Mouse (Mus musculus) hindbrain, embryonic 13.5 days (tissue): ENCODE results near the gene Frat2. TPM values are rescaled to one million over a fixed set of nuclear protein-coding genes. Genes with fewer than 3 reads are reported as not detected.

Source experiments
- ATAC-seq: fragments of 200-750 bp; cut with Nextera tagmentation; 2 replicates; pipeline ENCODE4 v1.8.0; 2017; ENCODE audit warnings: moderate TSS enrichment; ENCODE audit not compliant: low FRiP score
- H3K27ac ChIP-seq: fragments of 300-500 bp; sonication (generic); 2 replicates; pipeline ENCODE4 v1.5.1; 2015; ENCODE audit warnings: inconsistent platforms, mild to moderate bottlenecking, moderate library complexity
- H3K27me3 ChIP-seq: fragments of 300-500 bp; sonication (generic); 2 replicates; pipeline ENCODE4 v1.6.1; 2015; ENCODE audit warnings: mild to moderate bottlenecking, inconsistent platforms
- H3K36me3 ChIP-seq: fragments of 300-500 bp; sonication (generic); 2 replicates; pipeline ENCODE4 v1.6.1; 2015; ENCODE audit warnings: mild to moderate bottlenecking, inconsistent platforms
- H3K4me1 ChIP-seq: fragments of 300-500 bp; sonication (generic); replicated peaks from 2 replicates; pipeline ENCODE4 v1.6.1; 2015; ENCODE audit warnings: inconsistent platforms
- H3K4me2 ChIP-seq: fragments of 300-500 bp; sonication (generic); 2 replicates; pipeline ENCODE4 v1.6.1; 2015; ENCODE audit warnings: inconsistent platforms, mild to moderate bottlenecking, moderate library complexity
- H3K4me3 ChIP-seq: fragments of 300-500 bp; sonication (generic); 2 replicates; pipeline ENCODE4 v1.5.1; 2015; ENCODE audit warnings: mild to moderate bottlenecking, inconsistent platforms
- H3K9ac ChIP-seq: fragments of 300-500 bp; sonication (generic); 2 replicates; pipeline ENCODE4 v1.6.1; 2015; ENCODE audit warnings: mild to moderate bottlenecking, inconsistent platforms
- H3K9me3 ChIP-seq: fragments of 300-500 bp; sonication (generic); 2 replicates; pipeline ENCODE4 v1.6.1; 2016; ENCODE audit warnings: inconsistent platforms
- WGBS: fragments of 180-500 bp; shearing (Covaris S2); methylation state at CpG from one replicate; pipeline ENCODE4 v1.1.7; 2015; 5-methylcytosine and 5-hydroxymethylcytosine counted together
- polyA plus RNA-seq: library from polyadenylated mRNA; unstranded; fragments of >200 nt; fragmentation: Nextera tagmentation; extraction: Ambion mirVana; gene quantifications from 2 replicates; pipeline ENCODE4 v1.2.1, GENCODE M21; 2015

The Frat2 gene
- polyA plus RNA-seq, 1 experiment from 2014 or later: 10.4 TPM

DNA sequence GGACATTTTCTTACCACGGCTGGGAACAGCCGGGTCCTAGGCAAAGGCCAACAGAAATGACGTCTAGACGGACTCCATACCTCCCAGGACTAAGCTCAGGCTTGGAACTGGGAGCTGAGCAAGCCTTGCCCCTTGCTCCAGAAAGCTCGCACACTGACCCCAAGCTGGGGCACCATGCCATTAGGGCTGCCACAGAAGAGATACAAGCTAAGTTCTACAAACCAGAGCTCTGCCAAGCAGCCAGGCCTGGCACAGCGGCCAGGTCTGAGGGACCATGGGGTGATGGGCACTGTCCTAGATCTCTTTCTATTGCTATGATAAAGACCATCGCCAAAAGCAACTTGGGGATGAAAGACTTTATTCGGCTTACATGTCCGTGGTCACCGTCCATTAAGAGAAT is 35.4 kb downstream of the Frat2 start:
- no peak overlapping the region for H3K9ac ChIP-seq
- 93% methylated on average over 10 of the region's 10 CpGs for WGBS
- H3K4me3 ChIP-seq: no peak overlapping the region
- no peaks in the 10 kb centered on the region for H3K9me3 ChIP-seq
- H3K4me2 ChIP-seq: no peak overlapping the region
- H3K4me1 ChIP-seq: no peaks in the 10 kb centered on the region
- H3K27me3 ChIP-seq: no peaks in the 10 kb centered on the region
- ATAC-seq: no peak
- no peak overlapping the region for H3K27ac ChIP-seq
- H3K36me3 ChIP-seq: no peaks in the 10 kb centered on the region

DNA sequence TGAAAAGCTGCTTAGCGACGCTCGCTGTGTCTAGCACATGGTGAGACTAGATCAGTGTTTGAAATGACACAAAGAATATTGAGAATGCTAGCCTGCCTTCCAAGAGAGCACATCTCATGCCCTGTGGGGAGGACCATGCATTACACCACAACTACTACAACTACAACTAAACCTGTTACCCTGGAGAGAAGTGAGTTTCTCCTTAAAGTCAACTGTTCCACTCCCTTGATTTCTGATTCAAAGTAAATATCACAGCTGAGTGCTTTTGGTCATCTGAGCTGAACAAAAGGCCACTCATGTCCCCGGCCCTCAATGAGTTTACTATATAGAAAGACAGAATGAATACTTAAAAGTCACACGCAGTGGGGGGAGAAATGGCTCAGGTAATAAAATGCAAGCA is 37.9 kb downstream of the Frat2 start:
- no peaks in the 10 kb centered on the region for H3K4me1 ChIP-seq
- no peak overlapping the region for H3K9ac ChIP-seq
- no peak for ATAC-seq
- H3K9me3 ChIP-seq: no peaks in the 10 kb centered on the region
- H3K36me3 ChIP-seq: no peaks in the 10 kb centered on the region
- H3K27me3 ChIP-seq: no peaks in the 10 kb centered on the region
- no peak overlapping the region for H3K27ac ChIP-seq
- H3K4me3 ChIP-seq: no peak overlapping the region
- no peak overlapping the region for H3K4me2 ChIP-seq
- 83% methylated on average over 5 of the region's 5 CpGs for WGBS

DNA sequence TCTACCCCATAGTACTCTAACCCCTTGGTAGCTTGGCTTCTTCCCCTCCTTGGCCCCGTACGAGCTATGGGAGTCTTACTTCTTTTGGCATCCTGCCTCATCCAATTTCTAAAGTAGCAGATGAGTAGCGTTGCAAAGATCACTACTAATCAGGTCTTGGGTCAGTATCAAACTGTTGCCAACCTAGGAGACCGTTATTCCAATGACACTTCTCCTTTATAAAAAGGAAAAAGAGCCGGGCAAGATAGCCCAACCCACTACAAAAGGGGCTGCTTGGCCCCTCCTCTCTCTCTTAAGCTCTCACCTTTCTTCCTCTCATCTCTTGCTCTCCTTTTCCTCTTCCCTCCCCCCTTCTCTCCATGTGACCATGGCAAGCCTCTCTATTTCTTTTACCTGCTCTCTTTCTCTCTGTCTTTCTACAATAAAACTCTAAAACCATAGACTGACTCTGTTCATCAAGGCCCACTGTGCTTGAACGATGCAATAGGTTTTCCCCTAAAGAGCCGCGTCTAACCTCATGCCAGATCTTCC is 39.8 kb downstream of the Frat2 start:
- Histone ChIP-seq H3K4me2 (no peak overlapping the region), H3K27me3 (no peaks in the 10 kb centered on the region), H3K9me3 (no peaks in the 10 kb centered on the region), H3K27ac (no peak overlapping the region), H3K36me3 (no peaks in the 10 kb centered on the region), H3K9ac (no peak overlapping the region), H3K4me3 (no peak overlapping the region), H3K4me1 (no peaks in the 10 kb centered on the region)
- WGBS: 82% methylated on average over 8 of the region's 8 CpGs
- ATAC-seq: no peak

DNA sequence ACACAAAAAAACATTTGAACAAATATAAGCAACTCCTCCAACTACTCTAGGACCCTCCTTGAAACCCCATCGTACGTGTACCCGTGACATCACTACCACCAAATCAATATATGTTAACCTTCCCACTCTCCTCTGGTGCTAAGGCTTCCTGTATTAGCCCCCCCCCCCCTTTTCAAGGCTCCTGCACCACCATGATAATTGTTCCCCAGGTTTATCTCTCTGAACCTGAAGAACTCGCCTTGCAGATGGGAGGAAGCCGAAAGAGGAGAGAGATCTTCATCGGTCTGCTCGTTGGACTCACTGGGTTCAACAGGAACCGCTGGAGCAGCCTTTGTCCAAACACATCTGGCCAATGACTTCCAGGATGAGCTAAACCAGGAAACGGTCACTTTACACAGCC is 40.4 kb downstream of the Frat2 start:
- 89% methylated on average over 9 of the region's 9 CpGs for WGBS
- Histone ChIP-seq H3K36me3 (no peaks in the 10 kb centered on the region), H3K27me3 (no peaks in the 10 kb centered on the region), H3K27ac (no peak overlapping the region), H3K4me1 (no peaks in the 10 kb centered on the region; the same call in 1 of the 2 replicates), H3K4me3 (no peak overlapping the region), H3K9me3 (no peaks in the 10 kb centered on the region), H3K4me2 (no peak overlapping the region), H3K9ac (no peak overlapping the region)
- no peak for ATAC-seq

DNA sequence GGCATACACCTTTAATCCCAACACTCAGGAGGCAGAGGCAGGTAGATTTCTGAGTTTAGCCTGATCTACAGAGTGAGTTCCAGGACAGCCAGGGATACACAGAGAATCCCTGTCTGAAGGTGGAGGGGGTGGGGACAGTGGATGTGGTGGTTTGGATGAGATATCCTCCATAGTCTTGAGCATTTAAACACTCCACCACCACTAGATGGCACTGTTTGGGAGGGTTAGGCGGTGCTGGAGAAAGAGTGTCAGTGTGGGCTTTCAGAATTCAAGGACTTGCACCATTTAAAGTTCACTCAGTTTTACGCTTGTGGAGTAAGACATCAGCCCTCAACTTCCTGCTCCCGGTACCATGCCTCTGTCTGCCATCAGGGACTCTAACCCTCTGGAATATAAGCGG is 42.1 kb downstream of the Frat2 start:
- Histone ChIP-seq H3K27ac (no peak overlapping the region), H3K4me1 (peaks cover 9% of the 10 kb centered on the region), H3K27me3 (no peaks in the 10 kb centered on the region), H3K36me3 (no peaks in the 10 kb centered on the region), H3K4me3 (no peak overlapping the region), H3K9me3 (no peaks in the 10 kb centered on the region), H3K4me2 (no peak overlapping the region), H3K9ac (no peak overlapping the region)
- ATAC-seq: no peak
- 90% methylated on average over 4 of the region's 4 CpGs for WGBS

DNA sequence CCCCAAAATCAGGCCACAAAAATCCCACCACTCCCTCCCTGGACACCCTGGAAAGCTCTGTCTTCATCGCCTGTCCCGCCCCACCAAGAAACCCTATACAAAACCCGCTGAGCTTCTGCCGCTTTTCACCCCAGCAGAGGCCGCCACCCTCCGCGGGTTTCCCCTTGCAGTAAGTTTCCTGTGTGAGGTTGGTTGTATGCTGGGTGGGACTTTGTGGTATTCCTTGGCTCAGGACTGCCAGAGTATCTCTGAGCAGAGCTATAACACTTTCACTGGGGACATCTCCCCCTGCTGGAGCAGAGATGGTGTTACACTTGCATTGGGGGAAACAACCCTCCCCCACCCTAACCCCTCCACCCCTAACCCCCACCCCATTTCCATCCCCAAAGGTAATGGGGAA is 44.6 kb downstream of the Frat2 start:
- 0 out of 2 replicates have a peak, but pooled peaks cover 3% of the 10 kb centered on the region for H3K27me3 ChIP-seq
- 52% methylated on average over 7 of the region's 7 CpGs for WGBS
- peaks cover 19% of the 10 kb centered on the region for H3K4me1 ChIP-seq
- H3K4me3 ChIP-seq: no peak overlapping the region
- H3K9me3 ChIP-seq: no peaks in the 10 kb centered on the region
- no peak overlapping the region for H3K27ac ChIP-seq
- no peak overlapping the region for H3K4me2 ChIP-seq
- H3K9ac ChIP-seq: no peak overlapping the region
- ATAC-seq: no peak
- H3K36me3 ChIP-seq: no peaks in the 10 kb centered on the region

DNA sequence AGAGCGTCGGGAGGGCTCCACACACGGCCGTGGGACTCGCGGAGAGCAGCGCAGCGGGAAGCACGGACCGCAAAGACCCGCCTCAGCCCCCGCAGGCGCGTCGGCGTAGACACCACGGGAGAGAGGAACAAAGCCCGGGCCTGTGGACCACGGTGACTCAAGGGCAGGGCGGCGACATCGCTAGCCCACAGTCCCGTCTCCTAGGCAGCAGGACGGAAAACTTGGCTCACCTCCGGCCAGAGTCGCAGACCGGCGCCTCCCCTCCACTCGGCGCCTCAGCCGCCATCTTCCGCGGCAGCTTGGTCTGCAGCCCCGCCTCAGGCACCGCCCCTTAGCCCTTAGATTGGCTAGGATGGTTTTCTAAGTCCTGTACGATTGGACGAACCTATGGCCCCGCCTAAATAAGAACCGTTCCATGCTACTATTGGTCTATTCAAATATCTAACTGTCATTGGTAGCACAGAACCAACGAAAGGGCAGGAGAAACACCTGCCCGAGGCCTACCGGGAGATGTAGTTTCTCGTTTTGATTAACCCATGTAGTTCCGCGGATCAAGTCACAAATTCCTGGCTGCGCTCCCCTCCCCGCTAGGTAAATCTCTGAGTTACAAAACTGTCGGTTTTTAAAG is 46.1 kb downstream of the Frat2 start, which contains the start of gene Arhgap19:
TSS of gene Arhgap19 (minus strand) at position 306 of the 628 bp plus-strand sequence.
- Histone ChIP-seq H3K4me3 (peak within 1 kb of the TSS; percentile 90), H3K27me3 (0 out of 2 replicates have a peak, but pooled peaks cover 3% of the 10 kb centered on the region), H3K27ac (peak within 1 kb of the TSS; percentile 67), H3K4me1 (peaks cover 19% of the 10 kb centered on the region), H3K4me2 (peak within 1 kb of the TSS; percentile 88), H3K36me3 (no peaks in the 10 kb centered on the region), H3K9me3 (no peaks in the 10 kb centered on the region), H3K9ac (peak within 1 kb of the TSS; percentile 84)
- under 1% methylated on average over 41 of the region's 48 CpGs for WGBS
- peak; percentile 100 for ATAC-seq

DNA sequence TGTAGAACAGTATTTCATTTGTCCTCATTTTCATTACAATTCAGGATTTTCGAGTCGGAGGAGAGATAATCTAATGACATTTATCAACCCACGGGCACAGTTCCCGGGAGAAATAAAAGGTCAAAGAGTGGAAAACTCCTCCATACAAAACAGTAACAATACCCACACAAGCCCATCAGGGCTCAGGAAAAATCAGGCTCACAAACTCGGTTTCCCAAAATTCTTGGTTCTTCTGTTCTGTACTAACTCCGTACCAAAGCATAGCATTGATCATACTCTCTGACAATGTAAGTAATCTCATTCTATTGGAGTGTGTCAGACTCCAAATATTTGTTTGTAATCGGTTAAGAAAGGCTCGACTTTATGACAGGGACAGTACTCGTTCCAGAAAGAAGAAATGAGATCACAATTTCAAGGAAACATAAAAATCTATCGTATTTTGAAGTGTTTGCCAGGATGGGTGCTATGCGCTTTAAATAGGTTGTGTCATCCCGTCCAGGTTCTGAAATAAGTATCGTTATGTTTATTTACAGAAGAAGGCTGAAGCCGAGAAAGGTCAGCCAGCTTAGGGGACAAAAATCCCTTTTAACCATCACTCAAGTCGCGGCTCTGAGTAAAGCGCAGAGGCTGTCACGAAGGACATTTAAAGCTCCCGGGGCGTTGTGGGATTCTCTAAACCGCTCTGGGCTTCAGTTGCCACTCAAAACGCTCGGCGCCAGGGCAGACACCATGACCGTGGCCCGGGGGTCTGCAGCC is 46.8 kb downstream of the Frat2 start:
- H3K9ac ChIP-seq: peak overlapping the region; percentile 84
- H3K36me3 ChIP-seq: no peaks in the 10 kb centered on the region
- peak overlapping the region; percentile 67 for H3K27ac ChIP-seq
- H3K27me3 ChIP-seq: 0 out of 2 replicates have a peak, but pooled peaks cover 3% of the 10 kb centered on the region
- H3K4me3 ChIP-seq: peak overlapping the region; percentile 90
- ATAC-seq: no peak
- H3K4me1 ChIP-seq: peaks cover 19% of the 10 kb centered on the region
- H3K9me3 ChIP-seq: no peaks in the 10 kb centered on the region
- peak overlapping the region; percentile 88 for H3K4me2 ChIP-seq
- WGBS: 5% methylated on average over 26 of the region's 26 CpGs

DNA sequence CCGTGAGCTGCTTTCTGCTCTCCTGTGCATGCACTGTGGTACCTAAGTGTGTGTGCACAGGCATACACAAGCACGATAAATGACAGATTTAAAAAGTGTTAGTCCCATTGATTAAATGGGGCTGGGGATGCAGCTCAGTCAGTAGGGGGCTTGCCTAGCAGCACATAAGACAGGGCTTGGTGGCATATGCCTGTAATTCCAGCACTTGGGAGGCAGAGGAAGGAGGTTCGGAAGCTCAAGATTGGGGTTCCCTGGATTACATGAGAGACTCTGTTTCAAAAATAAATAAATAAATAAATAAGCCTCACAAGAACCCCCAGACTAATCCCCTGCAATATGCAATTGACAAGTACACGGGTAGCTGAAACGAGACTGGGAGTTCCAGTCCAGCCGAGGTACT is 47.5 kb downstream of the Frat2 start:
- H3K9ac ChIP-seq: peak overlapping the region; percentile 84
- no peak overlapping the region for H3K27ac ChIP-seq
- no peak for ATAC-seq
- peak overlapping the region; percentile 90 for H3K4me3 ChIP-seq
- 0 out of 2 replicates have a peak, but pooled peaks cover 3% of the 10 kb centered on the region for H3K27me3 ChIP-seq
- H3K9me3 ChIP-seq: no peaks in the 10 kb centered on the region
- no peaks in the 10 kb centered on the region for H3K36me3 ChIP-seq
- H3K4me1 ChIP-seq: peaks cover 19% of the 10 kb centered on the region
- 49% methylated on average over 6 of the region's 6 CpGs for WGBS
- peak overlapping the region; percentile 88 for H3K4me2 ChIP-seq

DNA sequence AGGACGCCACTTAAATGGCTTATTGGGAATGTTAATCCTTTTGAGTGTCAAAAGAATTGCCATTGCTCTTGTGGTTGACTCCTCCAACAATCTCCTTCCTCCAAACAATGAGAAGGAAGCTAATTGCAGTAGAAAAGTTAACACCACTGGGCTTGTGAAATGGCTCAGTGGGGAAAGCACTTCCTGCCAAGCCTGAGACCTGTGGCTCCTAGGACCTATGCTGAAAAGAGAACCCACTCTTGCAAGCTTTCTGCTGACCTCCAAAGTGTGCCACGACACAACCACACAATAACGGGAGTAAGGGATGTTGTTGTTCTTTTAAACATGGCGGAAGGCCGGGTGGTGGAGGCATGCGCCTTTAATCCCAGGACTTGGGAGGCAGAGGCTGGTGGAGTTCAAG is 50.4 kb downstream of the Frat2 start:
- Histone ChIP-seq H3K4me2 (no peak overlapping the region), H3K27me3 (0 out of 2 replicates have a peak, but pooled peaks cover 3% of the 10 kb centered on the region), H3K27ac (no peak overlapping the region), H3K9me3 (no peaks in the 10 kb centered on the region), H3K9ac (no peak overlapping the region), H3K36me3 (no peaks in the 10 kb centered on the region), H3K4me1 (peaks cover 19% of the 10 kb centered on the region), H3K4me3 (no peak overlapping the region)
- WGBS: 91% methylated on average over 6 of the region's 6 CpGs
- ATAC-seq: no peak

DNA sequence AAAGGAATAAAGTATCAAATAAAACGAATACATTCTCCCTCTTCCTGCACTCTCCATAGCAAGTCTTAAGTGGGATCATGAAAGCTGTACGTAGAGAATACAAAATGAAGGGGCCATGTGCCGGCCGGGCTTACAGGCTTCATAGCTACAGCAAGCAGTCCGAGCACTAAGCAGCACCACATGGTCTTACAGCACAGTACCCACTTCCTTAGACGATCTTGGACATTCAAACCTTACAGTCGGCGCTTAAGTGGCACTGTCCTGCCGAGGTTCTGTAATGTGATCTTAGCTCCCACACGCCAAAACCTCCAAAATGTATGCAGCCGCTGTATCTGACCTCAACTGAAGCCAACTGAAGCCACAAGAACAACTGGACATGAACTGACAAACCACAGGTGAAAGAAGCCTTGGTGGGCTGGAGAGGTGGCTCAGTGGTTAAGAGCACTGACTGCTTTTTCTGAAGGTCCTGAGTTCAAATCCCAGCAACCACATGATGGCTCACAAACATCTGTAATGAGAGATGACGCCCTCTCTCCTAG is 51.1 kb downstream of the Frat2 start:
- 84% methylated on average over 12 of the region's 12 CpGs for WGBS
- ATAC-seq: no peak
- H3K27ac ChIP-seq: no peak overlapping the region

DNA sequence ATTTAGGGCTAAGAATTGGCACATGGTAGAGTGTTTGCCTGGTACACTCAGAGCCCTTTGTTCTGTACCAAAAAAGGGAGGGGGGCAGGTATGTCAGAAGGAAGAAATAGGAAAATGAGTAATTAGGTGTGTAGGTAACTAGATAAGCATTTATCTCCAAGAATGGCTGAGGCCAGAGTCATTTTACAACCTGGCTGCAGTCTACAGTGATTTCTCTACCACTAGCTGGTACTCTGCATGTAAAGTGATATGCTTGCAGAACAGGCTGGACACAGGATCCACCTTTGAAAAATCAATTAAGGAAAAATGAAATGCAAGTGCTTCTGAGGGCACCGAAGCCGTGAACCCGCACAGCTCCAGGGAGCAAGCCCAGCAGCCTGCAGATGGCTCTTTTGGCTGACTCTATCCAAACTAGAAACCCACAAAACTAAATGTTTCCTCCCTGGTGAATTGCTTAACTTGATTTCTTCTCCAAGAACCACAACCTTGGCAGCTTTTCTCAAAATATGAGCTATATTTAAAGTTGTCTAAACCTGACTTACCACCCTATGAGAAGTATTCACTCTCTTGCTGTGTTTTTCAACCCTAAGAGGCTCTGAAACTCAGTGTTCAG is 51.7 kb downstream of the Frat2 start:
- no peak overlapping the region for H3K27ac ChIP-seq
- no peak overlapping the region for H3K4me2 ChIP-seq
- H3K36me3 ChIP-seq: no peaks in the 10 kb centered on the region
- H3K9me3 ChIP-seq: no peaks in the 10 kb centered on the region
- no peak for ATAC-seq
- H3K27me3 ChIP-seq: 0 out of 2 replicates have a peak, but pooled peaks cover 3% of the 10 kb centered on the region
- no peak overlapping the region for H3K9ac ChIP-seq
- 83% methylated on average over 3 of the region's 3 CpGs for WGBS
- no peak overlapping the region for H3K4me3 ChIP-seq
- peaks cover 15% of the 10 kb centered on the region for H3K4me1 ChIP-seq

More for the DNA sequence above, 51.1 kb downstream of the Frat2 start:
- Histone ChIP-seq H3K4me2 (no peak overlapping the region), H3K4me3 (no peak overlapping the region), H3K9me3 (no peaks in the 10 kb centered on the region), H3K27me3 (0 out of 2 replicates have a peak, but pooled peaks cover 3% of the 10 kb centered on the region), H3K36me3 (no peaks in the 10 kb centered on the region), H3K4me1 (peaks cover 16% of the 10 kb centered on the region), H3K9ac (no peak overlapping the region)
